Mouse (Mus musculus) testis, adult 2 months (tissue): ENCODE data around the gene Gjb2. TPM values are rescaled to one million over a fixed set of nuclear protein-coding genes. Genes with fewer than 3 reads are reported as not detected.
"Not testable (repeated sequence)": the region's sequence is repeated elsewhere in the genome, so short reads cannot be mapped to it uniquely, and the experiment has no call there.

ENCODE experiments used
- H3K27ac ChIP-seq: fragments of 200-500 bp; 2 replicates; pipeline ENCODE4 v1.5.1; 2012; ENCODE audit warnings: low read depth, low read length; ENCODE audit not compliant: control insufficient read depth, insufficient read depth
- H3K27me3 ChIP-seq: fragments of 200-500 bp; 2 replicates; pipeline ENCODE4 v1.6.1; 2012; ENCODE audit warnings: mild to moderate bottlenecking, low read length, moderate library complexity; ENCODE audit not compliant: control insufficient read depth, insufficient read depth
- H3K36me3 ChIP-seq: fragments of 200-500 bp; 2 replicates; pipeline ENCODE4 v1.6.1; 2012; ENCODE audit warnings: mild to moderate bottlenecking, low read length; ENCODE audit not compliant: control insufficient read depth, insufficient read depth
- H3K4me1 ChIP-seq: fragments of 200-500 bp; 2 replicates; pipeline ENCODE4 v1.6.1; 2012; ENCODE audit warnings: low read length; ENCODE audit not compliant: control insufficient read depth, insufficient read depth
- H3K4me3 ChIP-seq: fragments of 200-500 bp; 2 replicates; pipeline ENCODE4 v1.5.1; 2012; ENCODE audit warnings: low read depth, mild to moderate bottlenecking, low read length, moderate library complexity, mixed read lengths; ENCODE audit not compliant: control insufficient read depth
- CTCF ChIP-seq: fragments of 200-500 bp; IDR thresholded peaks from 2 replicates; pipeline ENCODE4 v1.5.1; 2012; ENCODE audit warnings: low read depth, mild to moderate bottlenecking, inconsistent platforms, low read length, moderate library complexity; ENCODE audit not compliant: control insufficient read depth, insufficient read depth, insufficient replicate concordance
- POLR2A ChIP-seq: fragments of 200-500 bp; IDR thresholded peaks from 2 replicates; pipeline ENCODE4 v1.6.1; 2012; ENCODE audit warnings: low read depth, mild to moderate bottlenecking, inconsistent platforms, low read length, moderate library complexity; ENCODE audit not compliant: control insufficient read depth
- polyA plus RNA-seq: library from polyadenylated mRNA; depleted of rRNA; stranded (reverse); fragments of >200 nt; gene quantifications from 2 replicates; pipeline ENCODE4 v1.2.3, GENCODE M21; 2012; rRNA removed

Gjb2 gene
- polyA plus RNA-seq, 1 experiment, result 0.17 TPM

DNA sequence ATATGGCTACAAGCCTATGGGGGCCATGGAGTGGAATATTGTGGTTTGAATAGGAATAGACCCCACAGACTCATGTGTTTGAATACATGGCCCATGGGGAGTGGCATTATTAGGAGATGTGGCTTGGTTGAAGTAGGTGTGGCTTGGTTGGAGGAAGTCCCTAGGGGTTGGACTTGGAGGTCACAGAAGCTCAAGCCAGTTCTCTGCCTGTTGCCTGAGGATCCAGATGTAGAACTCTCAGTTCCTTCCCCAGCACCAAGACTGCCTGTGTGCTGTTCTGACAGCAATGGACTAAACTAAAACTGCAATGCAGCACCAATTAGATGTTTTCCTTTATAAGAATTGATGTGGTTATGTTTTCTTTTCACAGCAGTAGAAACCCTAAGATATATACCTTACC lies 38.4 kb downstream of the Gjb2 start:
- no peak overlapping the region for H3K27ac ChIP-seq
- no peaks in the 10 kb centered on the region for H3K27me3 ChIP-seq
- no peaks in the 10 kb centered on the region for H3K36me3 ChIP-seq
- TF ChIP-seq CTCF (no peak), POLR2A (no peak)
- H3K4me1 ChIP-seq, result no peaks in the 10 kb centered on the region
- H3K4me3 ChIP-seq, result no peak overlapping the region

DNA sequence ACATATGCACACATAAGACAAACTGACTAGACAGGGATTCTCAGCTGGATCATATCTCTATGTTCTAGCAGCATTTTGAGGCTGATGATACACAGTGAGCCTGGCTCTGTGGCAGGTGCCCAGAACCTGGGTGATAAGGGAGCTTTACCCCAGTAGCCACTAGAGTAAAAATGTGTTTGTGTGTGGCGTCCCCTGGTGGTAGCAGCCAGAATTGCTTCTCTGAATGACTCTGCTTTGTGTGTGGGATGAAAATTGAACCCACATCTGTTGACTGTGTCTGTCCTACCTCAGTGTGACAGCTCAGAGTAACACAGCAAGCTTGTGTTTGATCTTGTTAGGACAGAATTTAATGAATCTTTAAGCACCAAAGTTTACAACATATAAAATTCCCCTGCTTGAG lies 44.5 kb downstream of the Gjb2 start:
- H3K27me3 ChIP-seq, result not testable (repeated sequence)

DNA sequence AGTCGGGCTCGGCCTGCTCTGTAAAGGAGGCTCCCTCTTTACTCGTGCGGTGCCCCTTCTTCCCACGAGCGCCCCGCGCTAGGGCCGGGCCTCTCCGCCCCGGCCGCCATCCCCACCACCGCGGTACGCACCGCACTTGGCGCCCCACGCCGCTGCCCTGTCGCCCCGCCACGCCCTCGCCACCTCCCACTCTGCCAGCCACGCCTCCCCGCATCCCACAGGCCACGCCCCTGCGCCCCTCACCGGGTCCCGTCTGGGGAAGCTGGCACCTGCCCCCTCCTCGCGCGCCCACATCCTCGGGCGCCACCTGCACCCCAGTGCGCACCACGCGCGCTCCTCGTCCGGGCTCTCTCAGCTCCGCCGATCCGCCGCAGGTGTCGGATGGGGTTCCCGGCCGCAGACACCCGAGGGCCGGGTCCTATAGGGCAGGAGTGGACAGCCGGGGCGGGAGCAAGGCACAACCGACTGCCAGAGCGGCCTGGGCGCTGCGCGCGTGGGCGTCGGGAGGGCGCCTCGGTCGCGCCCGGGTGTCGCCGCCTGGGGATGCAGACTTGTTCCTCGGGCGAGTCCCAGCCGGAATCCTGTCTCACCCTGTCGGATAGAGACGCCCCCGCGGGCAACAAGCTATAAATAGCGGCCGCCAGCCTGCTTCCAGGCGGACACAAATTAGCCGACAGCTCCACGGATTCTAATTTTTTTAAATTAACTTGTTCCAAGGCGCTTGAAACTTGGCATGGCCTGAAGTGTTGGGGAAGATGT lies 46.8 kb downstream of the Gjb2 start, which contains the start of gene Gja3:
Gene Gja3, minus strand, starts transcription at position 538 of the 759 bp plus-strand sequence.
- no peak for TF ChIP-seq CTCF
- no peak for TF ChIP-seq POLR2A
- Histone ChIP-seq H3K27me3 (no peaks in the 10 kb centered on the region), H3K4me1 (peaks cover 4% of the 10 kb centered on the region; the same call in 1 of the 2 replicates), H3K4me3 (peak within 1 kb of the TSS; percentile 67), H3K27ac (no peak within 1 kb of the TSS), H3K36me3 (no peaks in the 10 kb centered on the region)

More for the DNA sequence above, 44.5 kb downstream of the Gjb2 start:
- H3K27ac ChIP-seq, H3K36me3 ChIP-seq, H3K4me3 ChIP-seq, H3K4me1 ChIP-seq: not testable (repeated sequence)
- TF ChIP-seq CTCF, result peak; percentile 38; the same call in 1 of the 2 replicates

DNA sequence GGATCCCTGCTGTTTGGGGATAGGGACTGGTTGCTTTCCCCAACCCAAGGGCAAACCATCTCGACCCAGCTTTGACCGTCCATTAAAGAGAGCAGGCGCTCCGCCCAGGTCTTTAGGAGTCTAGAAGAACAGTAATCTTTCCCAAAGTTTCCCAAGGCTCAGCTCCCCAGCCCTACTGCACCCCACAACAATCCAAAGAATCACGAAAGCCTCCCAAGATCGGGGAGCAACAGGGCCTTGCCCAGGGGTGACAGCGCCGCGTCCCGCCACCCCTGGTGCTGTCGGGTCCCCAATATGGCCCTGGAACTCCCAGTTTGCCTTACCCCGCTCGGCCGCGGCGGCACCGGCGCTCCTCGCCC lies 47.3 kb downstream of the Gjb2 start:
- H3K27me3 ChIP-seq, result no peaks in the 10 kb centered on the region
- H3K27ac ChIP-seq, result no peak overlapping the region

DNA sequence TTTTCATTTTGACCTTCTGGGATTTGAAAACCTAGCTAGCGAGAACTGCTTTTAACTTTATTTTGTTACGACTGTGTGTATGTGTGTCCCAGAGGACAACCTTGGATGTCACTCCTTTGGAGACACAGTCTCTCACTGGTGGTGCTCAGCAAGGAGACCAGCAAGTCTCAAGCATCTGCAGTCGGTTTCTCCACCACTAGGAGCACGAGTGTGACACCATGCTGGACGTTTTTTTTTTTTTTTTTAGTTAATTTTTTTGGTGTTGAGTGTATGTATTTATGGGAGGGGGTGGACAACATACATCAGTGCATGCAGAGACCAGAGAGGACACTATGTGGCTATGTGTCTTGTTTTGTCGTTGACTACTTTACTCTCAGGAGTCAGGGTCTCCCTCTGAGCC lies 51.8 kb downstream of the Gjb2 start:
- Histone ChIP-seq H3K4me3 (no peak overlapping the region), H3K27me3 (no peaks in the 10 kb centered on the region), H3K4me1 (peaks cover 3% of the 10 kb centered on the region; the same call in 1 of the 2 replicates), H3K27ac (no peak overlapping the region), H3K36me3 (no peaks in the 10 kb centered on the region)
- TF ChIP-seq POLR2A, result no peak
- no peak for TF ChIP-seq CTCF

More for the DNA sequence above, 47.3 kb downstream of the Gjb2 start:
- TF ChIP-seq POLR2A (no peak), CTCF (no peak)
- H3K4me1 ChIP-seq, result peaks cover 4% of the 10 kb centered on the region; the same call in 1 of the 2 replicates
- H3K4me3 ChIP-seq, result peak overlapping the region; percentile 67
- no peaks in the 10 kb centered on the region for H3K36me3 ChIP-seq

Other genes starting within 250 kb of the Gjb2 start
- 19.7 and 21.1 TPM in 2 replicates for gene Zmym2, start 218.0 kb downstream of the Gjb2 start, polyA plus RNA-seq
- gene Gja3, start 46.6 kb downstream of the Gjb2 start, polyA plus RNA-seq, result 0.17 and 0.23 TPM in 2 replicates
- not detected in 2 replicates for gene Gm4491, start 11.2 kb upstream of the Gjb2 start, polyA plus RNA-seq
- gene Gjb6, start 28.9 kb upstream of the Gjb2 start, polyA plus RNA-seq, result not detected in 2 replicates